Comparison of ENCODE assay signal across 7 mouse cellular contexts in genomic region chr4:143278429-143278871, GRCm38 (mm10). TPM values are rescaled to one million over a fixed set of nuclear protein-coding genes. Genes with fewer than 3 reads are reported as not detected.
DNase-seq lines count a peak whose midpoint lies in the region; ATAC-seq and TF ChIP-seq lines count a peak whose summit lies in the region.

No protein-coding gene starts in this region.

- H3K4me1 ChIP-seq in embryonic facial prominence, embryonic 11.5 days (ENCODE audit: control insufficient read depth, insufficient read depth, low read length), result 0 out of 2 replicates have a peak, but pooled peaks cover 3% of the 10 kb centered on the region
- H3K4me1 ChIP-seq in intestine, postnatal 0 days (replicated peaks; ENCODE audit: control insufficient read depth, insufficient read depth, low read length), result no peaks in the 10 kb centered on the region

- no peaks in the 10 kb centered on the region; the same call in 1 of the 2 replicates for H3K36me3 ChIP-seq in embryonic facial prominence, embryonic 11.5 days (replicated peaks; ENCODE audit: control insufficient read depth, insufficient read depth, low read depth, low read length)
- no peaks in the 10 kb centered on the region for H3K36me3 ChIP-seq in intestine, postnatal 0 days (ENCODE audit: control insufficient read depth, insufficient read depth)

- no peak for TF ChIP-seq CTCF in intestine, postnatal 0 days (IDR thresholded peaks at IDR 0.05; ENCODE audit: low read depth)

- peak; percentile 45 for ATAC-seq in embryonic facial prominence, embryonic 11.5 days (replicated peaks; ENCODE audit: insufficient number of reproducible peaks, low FRiP score, low TSS enrichment, low read depth)
- 0 out of 2 replicates have a peak, but pooled peaks have one; percentile 41 for ATAC-seq in intestine, postnatal 0 days

- H3K4me3 ChIP-seq in embryonic facial prominence, embryonic 11.5 days (ENCODE audit: low read depth, low read length), result no peak overlapping the region
- H3K4me3 ChIP-seq in intestine, postnatal 0 days (ENCODE audit: low read depth, low read length), result no peak overlapping the region

- no peaks in the 10 kb centered on the region for H3K9me3 ChIP-seq in embryonic facial prominence, embryonic 11.5 days (replicated peaks; ENCODE audit: control insufficient read depth, low read length)
- H3K9me3 ChIP-seq in intestine, postnatal 0 days (ENCODE audit: control insufficient read depth), result no peaks in the 10 kb centered on the region

- H3K27ac ChIP-seq in embryonic facial prominence, embryonic 11.5 days (replicated peaks; ENCODE audit: low read depth, low read length), result 0 out of 2 replicates have a peak overlapping the region, but pooled peaks have one; percentile 28
- no peak overlapping the region for H3K27ac ChIP-seq in intestine, postnatal 0 days (ENCODE audit: low read depth, low read length)

- peak; percentile 32 for DNase-seq in adrenal gland, postnatal 10 days
- DNase-seq in embryonic facial prominence, embryonic 11.5 days (ENCODE audit: low spot score), result peak; percentile 71
- DNase-seq in gastrocnemius, postnatal 4 days (ENCODE audit: low spot score in 2 of 2), result peak; percentile 21 to 58
- DNase-seq in lung, postnatal 14 days, result peak; percentile 48
- peak; percentile 56 for DNase-seq in right cerebral cortex, postnatal 25 days
- DNase-seq in yolk sac, embryonic 10.5 days (ENCODE audit: low spot score), result no peak

- 23% methylated on average over 14 of the region's 14 CpGs for WGBS in embryonic facial prominence, embryonic 11.5 days
- 49% methylated on average over 14 of the region's 14 CpGs for WGBS in intestine, postnatal 0 days

- H3K27me3 ChIP-seq in embryonic facial prominence, embryonic 11.5 days (ENCODE audit: control insufficient read depth, insufficient read depth, low read length), result no peaks in the 10 kb centered on the region
- H3K27me3 ChIP-seq in intestine, postnatal 0 days (replicated peaks; ENCODE audit: control insufficient read depth, insufficient read depth, low read length), result no peaks in the 10 kb centered on the region

- H3K4me2 ChIP-seq in embryonic facial prominence, embryonic 11.5 days (ENCODE audit: low read depth, low read length), result no peak overlapping the region; the same call in 1 of the 2 replicates
- no peak overlapping the region for H3K4me2 ChIP-seq in intestine, postnatal 0 days (replicated peaks; ENCODE audit: low read depth)

- H3K9ac ChIP-seq in embryonic facial prominence, embryonic 11.5 days (replicated peaks; ENCODE audit: low read length), result no peak overlapping the region
- no peak overlapping the region for H3K9ac ChIP-seq in intestine, postnatal 0 days (ENCODE audit: low read depth, low read length)

RNA-seq across cellular contexts. Expression of gene Pdpn, which starts 20.9 kb away (rescaled TPM):
- total RNA-seq in adrenal gland, postnatal 10 days (2021), result 10 to 100 TPM in 1 of 2 experiments, 1 to 10 TPM in 1; 9.3 to 11.1 TPM
- polyA plus RNA-seq in embryonic facial prominence, embryonic 11.5 days (2014; fragmentation: Nextera tagmentation; extraction: Ambion mirVana), result 44.9 and 46.9 TPM in 2 replicates
- 10 to 100 TPM; 36.8 to 40.9 TPM for total RNA-seq in gastrocnemius, postnatal 4 days (2021)
- 18.1 and 18.5 TPM in 2 replicates for polyA plus RNA-seq in intestine, postnatal 0 days (2015; fragmentation: Nextera tagmentation; extraction: Ambion mirVana)
